Mouse (Mus musculus): ENCODE results near the gene Sec16a.

Gene Sec16a

GRCm38 (mm10) chr2:26444946-26445665 lies at the start of gene Sec16a:
Gene Sec16a (minus strand): TSS chr2:26445216.
- no peak for TF ChIP-seq GATA4 (IDR thresholded peaks at IDR 0.05; ENCODE audit: insufficient replicate concordance, low read length)

GRCm38 (mm10) chr2:26494396-26494795 lies 49.4 kb upstream of the Sec16a start:
- TF ChIP-seq GATA4 (IDR thresholded peaks at IDR 0.05; ENCODE audit: insufficient replicate concordance, low read length), result no peak

GRCm38 (mm10) chr2:26493021-26493781 lies 48.2 kb upstream of the Sec16a start:
- TF ChIP-seq GATA4 (IDR thresholded peaks at IDR 0.05; ENCODE audit: insufficient replicate concordance, low read length), result peak; percentile 74; the same call in 1 of the 2 replicates

- TF ChIP-seq GATA4 (IDR thresholded peaks at IDR 0.05; ENCODE audit: insufficient replicate concordance, low read length), result peak; percentile 54; the same call in 1 of the 2 replicates
Observed at GRCm38 (mm10) chr2:26490760-26491301, 45.8 kb upstream of the Sec16a start.

GRCm38 (mm10) chr2:26488535-26489135 lies 43.6 kb upstream of the Sec16a start:
- no peak for TF ChIP-seq GATA4 (IDR thresholded peaks at IDR 0.05; ENCODE audit: insufficient replicate concordance, low read length)

GRCm38 (mm10) chr2:26487322-26488021 lies 42.5 kb upstream of the Sec16a start:
- no peak for TF ChIP-seq GATA4 (IDR thresholded peaks at IDR 0.05; ENCODE audit: insufficient replicate concordance, low read length)

GRCm38 (mm10) chr2:26486835-26487321 lies 41.9 kb upstream of the Sec16a start:
- TF ChIP-seq GATA4 (IDR thresholded peaks at IDR 0.05; ENCODE audit: insufficient replicate concordance, low read length), result no peak

- TF ChIP-seq GATA4 (IDR thresholded peaks at IDR 0.05; ENCODE audit: insufficient replicate concordance, low read length), result no peak
Observed at GRCm38 (mm10) chr2:26486264-26486810, 41.3 kb upstream of the Sec16a start.

GRCm38 (mm10) chr2:26485710-26486109 lies 40.7 kb upstream of the Sec16a start:
- no peak for TF ChIP-seq GATA4 (IDR thresholded peaks at IDR 0.05; ENCODE audit: insufficient replicate concordance, low read length)

- no peak for TF ChIP-seq GATA4 (IDR thresholded peaks at IDR 0.05; ENCODE audit: insufficient replicate concordance, low read length)
Observed at GRCm38 (mm10) chr2:26485278-26485677, 40.3 kb upstream of the Sec16a start.

GRCm38 (mm10) chr2:26484169-26484568 lies 39.2 kb upstream of the Sec16a start:
- no peak for TF ChIP-seq GATA4 (IDR thresholded peaks at IDR 0.05; ENCODE audit: insufficient replicate concordance, low read length)

- TF ChIP-seq GATA4 (IDR thresholded peaks at IDR 0.05; ENCODE audit: insufficient replicate concordance, low read length), result no peak
Observed at GRCm38 (mm10) chr2:26483230-26483869, 38.3 kb upstream of the Sec16a start.

- TF ChIP-seq GATA4 (IDR thresholded peaks at IDR 0.05; ENCODE audit: insufficient replicate concordance, low read length), result no peak
Observed at GRCm38 (mm10) chr2:26482824-26483223, 37.8 kb upstream of the Sec16a start.

Measured in liver, adult (tissue).